Mouse (Mus musculus): ENCODE results near the gene Zfp362.
A peak's percentile ranks its signal among the peaks of the same experiment; 100 is the strongest.

The Zfp362 gene

DNA sequence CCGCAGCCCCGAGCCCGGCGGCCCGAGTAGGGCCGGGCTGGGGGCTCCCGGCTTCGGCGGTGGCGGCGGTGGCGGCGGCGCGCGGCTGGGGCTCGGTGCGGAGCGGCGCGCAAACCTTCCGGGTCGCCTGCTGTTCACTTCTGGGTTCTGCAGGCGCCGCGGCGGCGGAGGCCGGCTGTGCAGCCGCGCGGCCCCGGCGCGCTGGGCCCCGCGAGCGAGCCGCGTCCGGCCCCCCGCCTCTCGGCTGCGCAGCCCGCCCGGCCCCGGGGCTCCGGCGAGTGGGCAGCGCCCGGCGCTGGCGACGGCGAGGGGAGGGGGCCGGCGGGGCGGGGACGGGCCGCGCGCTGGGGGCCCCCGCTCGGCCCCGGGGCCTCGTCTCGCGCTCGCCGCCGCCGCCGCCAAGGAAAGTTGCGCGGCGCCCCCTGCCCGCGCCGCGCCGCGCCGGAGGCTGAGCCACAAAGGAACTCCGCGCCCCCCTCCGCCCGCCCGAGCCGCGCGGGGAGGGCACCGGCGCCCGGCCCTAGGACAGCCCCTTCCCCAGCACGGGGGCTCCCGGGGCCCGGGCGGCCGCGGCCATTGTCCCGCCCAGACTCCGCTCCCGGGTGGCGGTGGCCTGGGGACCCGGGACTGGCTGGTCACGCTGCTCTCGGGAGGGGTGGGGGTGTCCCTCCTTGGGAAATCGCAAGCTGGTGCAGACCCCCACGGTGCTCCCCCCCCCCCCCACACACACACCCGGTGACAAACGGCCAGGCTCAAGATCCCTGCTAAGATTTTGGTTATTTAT lies at the start of gene Zfp362:
TSS of gene Zfp362 (minus strand) at position 3 of the 784 bp plus-strand sequence.
- ATAC-seq (ENCODE audit: low TSS enrichment) = peak; percentile 54

DNA sequence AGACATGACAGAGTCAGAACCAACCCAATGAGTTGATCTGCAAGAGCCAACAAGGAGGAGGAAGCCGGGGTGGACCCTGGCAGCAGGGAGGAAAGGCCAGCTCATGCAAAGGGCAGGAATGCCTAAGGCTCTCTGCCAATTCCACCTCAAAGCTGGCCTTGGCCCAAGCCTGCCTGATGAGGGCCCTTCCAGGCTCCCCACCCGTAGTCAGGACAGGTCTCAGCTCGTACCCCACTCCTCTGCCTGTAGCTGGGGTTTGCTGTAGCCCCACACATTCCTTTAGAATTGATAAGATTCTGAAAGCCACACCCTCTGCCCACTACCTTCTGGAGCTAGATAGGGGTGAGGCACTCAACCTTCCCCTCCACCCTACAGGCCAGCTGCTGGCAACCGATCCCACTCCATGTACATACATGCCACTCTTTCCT lies 49.8 kb upstream of the Zfp362 start:
- ATAC-seq (ENCODE audit: low TSS enrichment) = no peak

DNA sequence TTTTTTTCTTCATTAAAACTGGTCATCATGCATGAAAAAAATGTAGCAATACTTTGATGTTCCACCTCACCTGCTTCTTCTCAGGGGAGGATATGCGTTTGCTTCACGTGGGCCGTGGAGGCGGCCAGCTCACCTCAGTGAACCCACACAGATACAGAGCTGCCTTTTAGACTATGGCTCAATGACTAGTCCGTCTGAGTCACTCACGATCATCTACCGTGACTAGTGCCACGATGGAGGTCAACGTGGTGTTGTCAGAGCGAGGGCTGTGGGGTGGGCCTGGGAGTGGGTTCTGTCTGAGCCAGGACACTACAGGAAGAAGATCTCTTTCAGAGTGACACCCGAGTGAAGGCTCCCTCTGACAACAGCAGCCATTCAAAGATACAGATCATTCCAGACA lies 47.3 kb upstream of the Zfp362 start:
- ATAC-seq (ENCODE audit: low TSS enrichment) = no peak

DNA sequence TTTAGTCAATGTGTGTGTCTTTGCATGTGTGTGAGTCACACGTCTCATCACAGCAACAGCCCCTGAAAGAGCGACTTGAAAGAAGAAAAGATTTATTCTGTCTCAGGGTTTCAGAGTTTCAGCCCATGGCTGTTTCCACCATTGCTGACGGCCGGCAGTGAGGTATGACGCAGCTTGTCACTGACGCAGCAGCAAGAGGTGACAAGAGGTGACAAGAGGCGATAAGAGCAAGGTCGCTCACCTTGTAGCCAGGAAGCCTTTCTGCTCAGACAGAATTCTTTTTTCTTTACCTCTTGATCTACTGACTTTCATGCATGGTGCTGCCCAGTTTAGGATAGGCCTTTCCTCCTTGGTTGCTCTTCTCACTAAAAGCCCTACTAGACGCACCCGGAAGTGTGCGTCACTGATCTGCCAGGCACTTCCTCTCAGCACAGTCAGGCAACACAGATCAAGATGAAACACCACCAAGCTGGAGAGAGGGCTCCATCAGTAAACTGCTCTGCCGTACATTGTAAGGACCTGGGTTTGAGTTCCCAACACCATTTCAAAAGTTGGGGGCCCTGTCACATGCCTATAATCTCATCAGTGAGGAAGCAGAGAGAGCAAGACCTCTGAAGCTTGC lies 46.5 kb upstream of the Zfp362 start:
- no peak for ATAC-seq (ENCODE audit: low TSS enrichment)

DNA sequence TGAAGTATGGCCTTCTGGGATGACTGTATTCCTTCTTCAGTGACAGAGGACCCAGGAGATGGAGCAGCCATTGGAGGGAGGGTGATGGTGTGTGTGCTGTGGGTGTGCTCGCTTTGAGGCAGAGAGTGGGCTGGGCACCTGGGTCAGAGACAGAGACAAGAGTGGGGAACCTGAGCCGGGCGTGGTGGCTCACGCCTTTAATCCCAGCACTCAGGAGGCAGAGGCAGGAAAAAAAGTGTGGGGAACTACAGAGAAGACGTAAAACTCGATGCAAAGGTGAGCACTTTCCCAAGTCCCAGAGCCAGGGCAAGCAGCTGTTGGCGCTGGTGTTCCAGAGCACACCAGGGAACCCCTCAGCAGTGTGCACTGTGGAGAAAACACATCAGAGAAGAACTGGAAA lies 43.8 kb upstream of the Zfp362 start:
- ATAC-seq (ENCODE audit: low TSS enrichment) = no peak

DNA sequence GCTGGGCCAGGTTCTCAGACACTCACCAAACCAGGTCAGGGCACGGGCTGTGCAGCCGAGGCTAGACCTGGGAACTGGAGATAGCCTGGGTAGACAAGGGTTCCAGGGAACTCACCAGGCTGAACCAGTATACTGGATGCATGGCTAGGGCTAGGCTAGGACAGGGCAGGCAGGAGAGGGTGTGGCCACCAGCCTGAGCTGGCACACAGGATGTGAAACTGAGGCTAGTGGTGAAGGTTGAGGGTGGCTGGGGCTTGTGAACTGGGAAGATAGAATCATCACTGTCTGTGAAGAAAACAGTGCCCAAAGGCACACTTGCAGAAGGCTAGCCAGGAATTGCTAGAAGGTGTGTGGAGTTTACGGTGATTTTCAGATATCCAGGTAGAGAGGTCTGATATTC lies 43.1 kb upstream of the Zfp362 start:
- no peak for ATAC-seq (ENCODE audit: low TSS enrichment)

DNA sequence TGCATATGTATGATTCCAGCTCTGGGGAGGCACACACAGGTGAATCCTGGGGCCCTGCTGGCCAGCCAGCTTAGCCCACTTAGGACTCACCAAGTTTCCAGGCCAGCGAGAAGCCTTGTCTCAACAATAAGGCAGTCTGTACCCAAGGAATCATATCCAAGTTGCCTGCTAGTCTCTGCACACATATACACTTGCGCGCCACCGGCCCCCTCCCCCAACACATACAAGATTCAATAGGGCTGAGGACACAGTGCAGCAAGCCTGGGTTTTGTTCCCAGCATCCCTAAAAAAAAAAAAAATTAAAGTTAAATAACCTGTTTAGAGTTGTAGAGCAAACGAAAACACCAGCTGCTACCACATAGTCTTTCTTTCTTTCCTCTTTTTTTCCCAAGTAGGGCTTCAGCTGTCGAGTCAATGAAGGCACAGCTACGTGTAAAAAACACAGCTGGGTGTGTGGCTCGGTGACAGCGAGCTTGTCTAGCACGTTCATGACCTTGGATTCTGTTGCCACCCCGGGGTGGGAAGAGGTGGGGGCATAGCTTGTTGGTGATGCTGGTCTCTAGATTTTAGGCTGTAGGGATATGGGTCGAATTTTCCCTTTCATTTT lies 39.6 kb upstream of the Zfp362 start:
- ATAC-seq (ENCODE audit: low TSS enrichment) = no peak

DNA sequence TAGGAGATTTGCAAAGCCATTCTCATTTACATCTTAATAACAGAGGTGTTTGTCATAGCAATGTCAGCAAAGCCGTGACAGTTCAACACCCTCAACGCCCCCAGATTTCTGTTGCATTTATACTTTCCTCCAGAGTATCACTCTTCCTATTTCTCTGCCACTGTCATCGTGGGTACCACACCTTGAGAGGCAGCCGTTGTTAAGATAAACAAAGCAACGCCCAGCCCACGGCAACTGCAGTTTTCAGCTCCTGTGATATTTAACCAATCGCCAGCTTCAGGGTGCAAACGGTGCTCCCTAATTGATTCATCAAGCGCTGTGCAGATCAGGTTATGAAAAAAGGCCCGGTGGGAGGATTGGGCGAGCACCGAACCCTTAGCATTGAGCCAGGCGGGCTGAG lies 38.7 kb upstream of the Zfp362 start:
- no peak for ATAC-seq (ENCODE audit: low TSS enrichment)

DNA sequence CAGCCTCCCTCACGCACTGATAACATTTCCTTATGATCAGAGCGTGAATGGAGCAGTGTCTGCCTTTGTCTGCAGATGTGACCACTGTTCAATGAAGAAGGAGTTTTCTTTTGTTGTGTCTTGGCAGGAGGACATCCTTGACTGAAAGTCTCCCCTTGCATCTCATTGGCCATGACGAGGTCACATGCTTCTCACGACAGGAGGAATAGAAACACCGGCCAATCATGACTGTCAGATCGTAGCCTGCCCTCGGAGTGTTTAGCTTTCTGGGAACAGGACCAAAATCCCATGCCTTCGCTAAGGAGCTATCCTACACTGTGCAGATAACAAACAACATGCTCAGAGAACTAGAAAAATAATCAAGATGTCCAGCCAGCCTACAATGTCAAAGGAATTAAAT lies 35.4 kb upstream of the Zfp362 start:
- no peak for ATAC-seq (ENCODE audit: low TSS enrichment)

DNA sequence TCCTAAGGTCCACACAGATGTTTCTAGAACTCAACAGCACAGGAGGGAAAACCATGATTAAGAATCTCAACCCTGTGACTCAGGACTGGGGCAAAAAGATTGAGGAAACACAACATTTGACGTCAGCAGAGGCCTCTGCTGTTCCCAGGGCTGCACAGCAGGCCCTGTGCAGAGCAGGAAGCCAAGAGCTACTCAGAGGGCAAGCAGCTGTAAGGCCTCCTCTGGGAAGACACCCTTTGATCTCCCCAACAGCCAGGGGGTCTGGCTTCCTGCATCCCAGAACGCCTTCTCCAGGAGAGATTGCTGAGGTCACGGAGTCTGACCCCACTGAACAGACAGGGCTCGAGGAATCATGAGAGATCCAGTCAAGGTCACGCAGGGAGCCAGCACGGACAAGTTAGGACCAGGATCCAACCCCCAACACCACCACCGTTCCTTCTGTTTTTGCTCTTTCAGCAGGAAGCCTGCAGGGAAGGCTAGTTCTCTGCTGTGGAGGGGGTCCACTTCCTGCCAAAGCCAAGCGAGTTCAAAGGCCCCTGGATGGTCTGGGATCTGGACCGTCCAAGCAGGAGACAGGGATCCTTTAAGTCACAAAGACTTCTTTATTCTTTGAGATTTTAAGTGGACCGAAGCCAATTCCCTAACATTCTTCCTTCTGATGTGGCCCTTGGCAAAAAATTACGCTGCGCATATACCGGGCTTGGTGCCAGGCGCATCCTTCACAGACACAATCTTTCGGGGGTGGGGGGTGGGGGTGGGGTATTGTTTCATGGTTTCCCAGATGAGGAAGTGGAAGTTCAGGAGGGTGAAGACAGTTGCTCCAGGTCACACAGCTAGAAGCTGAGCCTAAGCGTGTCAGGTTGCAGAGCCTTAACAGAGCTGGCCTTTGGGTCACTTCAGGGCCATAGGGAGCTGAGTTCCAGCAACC lies 34.2 kb upstream of the Zfp362 start:
- ATAC-seq (ENCODE audit: low TSS enrichment) = no peak

DNA sequence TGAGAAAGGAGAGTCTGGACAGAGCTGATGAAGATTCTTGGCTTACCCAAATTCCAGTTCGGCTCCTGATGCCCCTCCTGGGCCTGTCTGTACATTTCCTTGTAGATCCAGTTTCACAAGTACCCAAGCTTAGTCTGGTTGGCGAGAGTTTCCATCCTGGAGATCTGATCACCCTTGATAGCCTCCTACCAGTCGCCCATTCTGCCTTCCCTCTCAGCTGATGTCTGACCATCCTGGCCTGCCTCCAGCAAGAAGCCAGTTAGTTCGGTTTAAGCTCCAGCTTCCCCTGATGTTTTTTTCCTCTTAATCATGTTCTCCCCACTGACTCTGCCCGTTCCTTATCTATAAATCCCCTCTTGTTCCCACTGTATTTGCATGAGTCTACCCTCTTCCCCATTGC lies 32.4 kb upstream of the Zfp362 start:
- no peak for ATAC-seq (ENCODE audit: low TSS enrichment)

DNA sequence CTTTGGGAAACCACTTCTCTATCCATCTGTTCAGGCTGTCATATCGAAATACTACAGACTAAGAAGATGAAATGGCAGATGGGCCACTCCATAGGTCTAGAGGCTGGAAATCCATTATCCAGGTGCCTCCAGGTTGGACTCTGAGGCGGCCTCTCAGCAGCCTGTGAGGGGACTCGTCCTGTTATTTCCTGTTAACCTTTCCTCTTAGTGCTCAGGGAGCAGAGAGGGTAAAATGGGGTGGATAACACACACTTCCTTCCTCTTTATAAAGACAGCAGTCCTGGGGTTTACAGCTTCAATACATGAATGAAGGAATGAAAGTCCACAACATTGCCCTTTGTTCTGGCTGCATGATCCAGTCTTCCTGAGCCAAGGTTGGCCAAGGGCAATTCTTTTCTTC lies 18.3 kb upstream of the Zfp362 start:
- no peak for ATAC-seq (ENCODE audit: low TSS enrichment)

DNA sequence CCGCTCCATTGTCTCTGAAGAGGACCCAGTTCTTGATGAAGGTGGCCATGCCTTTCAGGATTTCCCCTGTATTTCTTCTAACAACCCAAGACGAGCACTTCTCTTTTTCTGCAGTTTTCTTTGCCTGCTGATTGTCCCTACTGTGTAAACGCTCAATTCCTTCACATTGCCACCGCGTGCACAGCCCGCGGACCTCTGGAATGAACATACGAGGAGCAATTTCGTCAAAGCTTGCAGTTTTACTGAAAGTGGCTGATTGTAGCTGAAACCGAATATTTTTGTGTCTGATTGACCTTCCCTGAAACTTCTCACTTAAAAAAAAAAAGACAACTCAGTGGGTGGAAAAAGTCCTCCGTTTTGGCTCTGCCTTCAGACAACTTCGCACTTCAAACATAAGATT lies 14.7 kb upstream of the Zfp362 start:
- ATAC-seq (ENCODE audit: low TSS enrichment) = no peak

DNA sequence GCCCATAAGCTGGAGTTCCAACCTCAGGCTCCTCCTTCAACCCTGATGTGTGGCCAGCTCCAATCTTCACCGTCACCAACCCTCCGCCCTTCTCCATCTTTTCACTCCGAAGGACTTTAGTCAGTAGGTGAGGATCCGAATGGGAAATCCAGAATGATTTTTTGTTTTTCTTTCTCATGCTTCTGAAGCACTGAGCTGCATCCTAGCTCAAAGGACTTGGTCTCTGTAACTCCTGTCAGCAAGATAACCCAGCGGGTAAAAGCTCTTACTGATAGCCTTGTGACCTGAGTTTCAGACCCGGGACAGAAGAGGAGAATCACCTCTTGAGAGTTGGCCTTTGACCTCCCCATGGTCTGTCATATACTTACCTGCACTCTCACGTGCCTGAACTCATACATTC lies 11.2 kb upstream of the Zfp362 start:
- ATAC-seq (ENCODE audit: low TSS enrichment) = no peak

DNA sequence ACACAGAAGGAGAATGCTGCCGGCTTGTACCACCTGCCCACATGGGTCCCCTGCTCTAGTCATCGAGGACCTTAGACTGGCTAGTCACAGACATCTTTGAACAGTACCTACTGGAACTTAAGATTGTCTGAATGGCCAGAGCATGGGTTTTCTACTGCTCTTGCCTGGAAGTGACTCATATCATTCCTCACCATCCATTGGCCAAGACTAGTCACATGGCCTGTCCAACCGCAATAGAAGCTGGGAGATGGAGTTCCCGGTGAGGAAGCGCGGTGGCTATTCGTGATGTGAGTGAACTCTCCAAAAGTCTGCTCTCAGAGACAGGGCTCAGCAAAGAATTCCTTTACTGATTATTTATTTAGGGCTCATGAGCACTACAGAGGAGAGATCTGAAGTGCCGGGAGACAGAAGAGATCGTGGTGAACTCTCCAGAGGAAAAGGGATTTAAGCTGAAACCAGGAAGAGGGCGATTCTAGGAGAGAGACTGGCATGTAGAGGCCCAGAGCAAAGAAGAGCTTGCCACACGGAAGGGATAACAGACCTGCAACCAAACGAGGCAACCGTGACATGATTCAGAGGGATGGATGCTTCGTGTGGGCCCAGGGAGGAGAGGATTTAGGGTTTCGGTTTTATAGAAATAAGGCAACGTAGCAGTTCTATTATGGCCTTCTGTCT lies 5.7 kb upstream of the Zfp362 start:
- peak; percentile 99 for ATAC-seq (ENCODE audit: low TSS enrichment)

DNA sequence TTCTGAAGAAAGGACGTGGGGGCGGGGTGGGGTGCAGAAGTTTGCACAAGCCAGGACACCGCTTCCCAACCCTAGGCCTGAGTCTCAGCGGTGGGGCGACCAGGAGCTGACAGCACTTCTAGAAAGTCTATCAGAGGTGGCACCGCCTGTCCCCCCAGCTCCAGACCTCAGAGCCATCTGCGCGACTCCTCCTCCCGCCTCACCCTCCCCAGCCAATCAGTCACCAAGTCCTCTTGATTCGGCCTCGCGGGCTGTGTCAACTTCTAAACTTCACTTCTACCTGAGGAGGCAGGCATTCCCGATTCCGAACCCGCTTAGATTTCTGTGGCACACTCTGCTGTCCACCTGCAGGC lies 958 bp upstream of the Zfp362 start:
- 0 out of 2 replicates have a peak, but pooled peaks have one; percentile 8 for ATAC-seq (ENCODE audit: low TSS enrichment)

DNA sequence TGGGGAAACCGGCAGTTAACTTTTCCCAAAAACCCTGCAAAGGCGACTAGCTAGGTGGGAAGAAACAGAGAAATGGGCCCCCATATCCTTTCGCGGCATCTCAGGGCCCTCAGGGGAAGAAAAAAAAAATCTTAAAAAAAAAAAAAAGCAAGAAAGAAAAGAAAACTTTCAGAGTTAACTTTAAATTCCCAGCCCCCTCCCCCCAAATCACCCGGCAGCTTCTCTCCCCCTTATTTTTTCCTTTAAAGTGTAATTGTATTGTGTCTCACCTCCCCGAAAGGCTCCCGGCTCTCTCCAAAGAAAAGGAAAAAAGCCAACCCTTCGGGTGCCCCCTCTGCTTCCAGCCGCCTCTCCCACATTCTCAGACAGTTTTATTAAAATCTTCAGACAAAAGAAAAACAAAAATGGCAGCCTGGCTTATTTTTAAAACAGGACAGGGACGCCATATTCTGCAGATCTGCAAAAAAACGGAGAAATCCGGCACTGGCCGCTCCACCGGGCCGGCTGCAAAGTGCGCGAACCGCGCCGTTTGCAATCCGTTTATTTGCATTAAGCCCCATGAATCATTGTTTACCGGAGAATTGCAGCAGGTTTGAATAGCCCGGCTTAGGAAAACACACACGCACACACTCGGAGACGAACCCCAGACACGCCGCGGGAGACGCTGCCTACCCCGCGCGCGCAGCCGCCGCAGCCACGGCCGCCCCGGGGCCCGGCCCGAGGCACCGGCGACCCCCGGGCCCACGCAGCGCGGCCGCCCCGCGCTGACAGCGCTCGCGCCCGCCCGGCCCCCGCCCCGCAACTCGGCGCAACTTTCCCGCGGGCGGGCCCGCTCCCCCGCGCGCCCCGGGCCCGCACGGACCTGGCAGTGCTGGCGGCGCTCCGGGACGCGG lies 449 bp downstream of the Zfp362 start:
- ATAC-seq (ENCODE audit: low TSS enrichment) = peak; percentile 29; the same call in 1 of the 2 replicates

DNA sequence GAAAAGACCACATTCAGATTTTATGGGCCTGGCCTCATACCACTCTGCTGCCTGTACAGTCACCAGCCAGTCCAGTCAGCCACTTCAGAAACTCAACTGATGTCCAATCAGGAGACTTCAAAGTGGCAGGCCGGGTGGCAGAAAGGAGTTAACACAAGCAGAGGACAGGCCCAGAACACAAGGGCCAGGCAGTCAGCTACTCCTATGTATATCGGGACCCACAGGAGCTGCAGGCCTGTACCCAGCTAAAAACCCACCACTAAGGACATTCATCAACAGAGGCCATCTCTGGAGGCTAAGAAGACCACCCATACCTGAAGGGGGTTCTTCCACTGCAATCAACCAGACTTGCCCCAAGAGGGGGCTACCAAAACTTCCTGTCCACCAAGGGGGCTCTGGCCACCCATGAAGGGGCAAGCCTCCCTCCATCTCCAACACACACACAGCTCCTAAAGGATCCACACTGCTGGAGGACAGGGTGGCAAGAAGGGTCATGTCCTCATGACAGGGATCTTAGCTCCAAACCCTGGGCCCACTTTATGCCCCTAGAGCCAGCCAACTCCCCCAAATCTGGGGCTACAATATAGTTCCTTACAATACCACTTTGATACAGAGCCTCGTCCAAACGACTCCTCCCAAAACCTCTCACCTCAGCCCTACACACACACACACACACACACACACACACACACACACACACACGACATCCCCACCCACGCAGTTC lies 1.3 kb downstream of the Zfp362 start:
- ATAC-seq (ENCODE audit: low TSS enrichment) = no peak

DNA sequence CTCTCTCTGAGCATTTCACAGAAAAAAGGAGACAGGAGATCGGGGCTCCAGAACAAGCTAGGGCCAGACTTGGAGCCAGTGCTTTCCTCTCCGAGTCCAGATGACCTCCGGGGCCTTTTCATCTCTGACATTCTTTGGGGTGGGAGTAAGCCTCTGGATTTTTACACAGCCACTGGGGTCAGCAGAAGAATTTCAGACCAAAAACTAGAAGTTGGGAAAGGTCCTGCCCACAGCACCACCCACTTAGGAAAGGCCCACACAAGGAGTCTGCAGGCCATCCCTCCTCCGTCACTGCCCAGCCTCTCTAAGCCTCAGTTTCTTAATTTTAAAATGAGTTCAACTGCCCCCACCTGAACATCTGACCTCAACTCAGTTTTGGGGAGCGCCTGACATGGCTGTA lies 2.3 kb downstream of the Zfp362 start:
- no peak for ATAC-seq (ENCODE audit: low TSS enrichment)
